Mouse (Mus musculus) liver, embryonic 14.5 days (tissue): ENCODE data around the gene Htra1. TPM values are rescaled to one million over a fixed set of nuclear protein-coding genes. Genes with fewer than 3 reads are reported as not detected.

Experiments
- ATAC-seq: fragments of 200-750 bp; cut with Nextera tagmentation; 2 replicates; pipeline ENCODE4 v1.8.0; 2017; ENCODE audit warnings: moderate number of reproducible peaks, mild to moderate bottlenecking, moderate library complexity; ENCODE audit not compliant: insufficient read depth
- DNase-seq, 3 experiments: peaks; one replicate each; pipeline ENCODE4 v3.0.0-alpha.2; 2012 to 2013; ENCODE audit warnings: low read depth in 3 of 3, low spot score in 3 of 3
- H3K27ac ChIP-seq: fragments of 300-500 bp; sonication (generic); 2 replicates; pipeline ENCODE4 v1.5.1; 2014; ENCODE audit warnings: moderate library complexity, mild to moderate bottlenecking, control low read depth, inconsistent platforms
- H3K27me3 ChIP-seq: fragments of 300-500 bp; sonication (generic); 2 replicates; pipeline ENCODE4 v1.6.1; 2014; ENCODE audit warnings: mild to moderate bottlenecking, low read length, moderate library complexity; ENCODE audit not compliant: control insufficient read depth, insufficient read depth
- H3K36me3 ChIP-seq: fragments of 300-500 bp; sonication (generic); replicated peaks from 2 replicates; pipeline ENCODE4 v1.6.1; 2014; ENCODE audit warnings: low read depth; ENCODE audit not compliant: control insufficient read depth, insufficient read depth
- H3K4me1 ChIP-seq, 2 experiments: fragments of 200-500 bp in 1 of 2; fragments of 300-500 bp in 1 of 2; sonication (generic) in 1 of 2; replicated peaks; 2 replicates each; pipeline ENCODE4 v1.6.1; 2012 to 2014; ENCODE audit warnings: antibody characterized with exemption in 1 of 2, inconsistent platforms in 1 of 2, low read length in 1 of 2; ENCODE audit not compliant: control insufficient read depth in 2 of 2, insufficient read depth in 2 of 2
- H3K4me2 ChIP-seq: fragments of 300-500 bp; sonication (generic); 2 replicates; pipeline ENCODE4 v1.6.1; 2014; ENCODE audit warnings: low read depth, mild to moderate bottlenecking, control low read depth, moderate library complexity
- H3K4me3 ChIP-seq, 2 experiments: fragments of 200-500 bp in 1 of 2; fragments of 300-500 bp in 1 of 2; sonication (generic) in 1 of 2; 2 replicates each; pipeline ENCODE4 v1.5.1; 2012 to 2014; ENCODE audit warnings: low read depth in 2 of 2, low read length in 2 of 2, mild to moderate bottlenecking in 2 of 2, control low read depth in 1 of 2, inconsistent platforms in 1 of 2, moderate library complexity in 1 of 2; ENCODE audit not compliant: insufficient read depth in 1 of 2
- H3K9ac ChIP-seq: fragments of 300-500 bp; sonication (generic); replicated peaks from 2 replicates; pipeline ENCODE4 v1.6.1; 2014; ENCODE audit warnings: mild to moderate bottlenecking, control low read depth, moderate library complexity
- H3K9me3 ChIP-seq: fragments of 300-500 bp; sonication (generic); 2 replicates; pipeline ENCODE4 v1.6.1; 2016; ENCODE audit warnings: low read length, mixed read lengths; ENCODE audit not compliant: control insufficient read depth
- CTCF ChIP-seq: IDR thresholded peaks from 2 replicates; pipeline ENCODE4 v1.5.1; 2016; ENCODE audit warnings: antibody characterized with exemption, low read depth, control low read depth
- EP300 ChIP-seq: IDR thresholded peaks from 2 replicates; pipeline ENCODE4 v1.6.1; 2016; ENCODE audit warnings: antibody characterized with exemption, low read depth
- WGBS: fragments of 180-500 bp; shearing (Covaris S2); extraction: QIAGEN DNeasy Blood & Tissue Kit; methylation state at CpG from one replicate; pipeline ENCODE4 v1.1.7; 2014; ENCODE audit not compliant: insufficient replicate concordance; 5-methylcytosine and 5-hydroxymethylcytosine counted together
- polyA plus RNA-seq, 2 experiments: library from polyadenylated mRNA; depleted of rRNA in 1 of 2; stranded (reverse) in 1 of 2; unstranded in 1 of 2; fragments of >200 nt; fragmentation: Nextera tagmentation in 1 of 2; extraction: Ambion mirVana in 1 of 2; gene quantifications; 2 replicates each; pipeline versions ENCODE4 v1.2.1 to v1.2.3; 2012 to 2014

Htra1 gene
- polyA plus RNA-seq, 2 experiments = 0.17 to 0.30 TPM

- WGBS = 88% methylated on average over 2 of the region's 2 CpGs
- no peak overlapping the region for H3K27ac ChIP-seq
- H3K4me3 ChIP-seq = no peak overlapping the region
- no peaks in the 10 kb centered on the region for H3K4me1 ChIP-seq
- H3K36me3 ChIP-seq = no peaks in the 10 kb centered on the region
- H3K4me2 ChIP-seq = no peak overlapping the region
- H3K9me3 ChIP-seq = no peaks in the 10 kb centered on the region
- no peaks in the 10 kb centered on the region for H3K27me3 ChIP-seq
- TF ChIP-seq EP300 (no peak), CTCF (no peak)
- no peak for DNase-seq
- ATAC-seq = no peak
- no peak overlapping the region for H3K9ac ChIP-seq
Observed at GRCm38 (mm10) chr7:131007221-131007620, 71.3 kb downstream of the Htra1 start.

- Histone ChIP-seq H3K4me2 (no peak overlapping the region), H3K36me3 (no peaks in the 10 kb centered on the region), H3K4me3 (no peak overlapping the region), H3K27ac (no peak overlapping the region), H3K27me3 (no peaks in the 10 kb centered on the region), H3K4me1 (no peaks in the 10 kb centered on the region), H3K9ac (no peak overlapping the region), H3K9me3 (no peaks in the 10 kb centered on the region)
- no peak for TF ChIP-seq EP300
- TF ChIP-seq CTCF = no peak
- WGBS = 60% methylated on average over 5 of the region's 5 CpGs
- DNase-seq = no peak
- no peak for ATAC-seq
Observed at GRCm38 (mm10) chr7:131009178-131009577, 73.3 kb downstream of the Htra1 start.

GRCm38 (mm10) chr7:131011901-131012300 is 76.0 kb downstream of the Htra1 start:
- no peaks in the 10 kb centered on the region for H3K4me1 ChIP-seq
- ATAC-seq (no peak), DNase-seq (no peak)
- no peak overlapping the region for H3K4me3 ChIP-seq
- no peak overlapping the region for H3K4me2 ChIP-seq
- H3K27me3 ChIP-seq = no peaks in the 10 kb centered on the region
- 37% methylated on average over 1 of the region's 1 CpGs for WGBS
- no peak overlapping the region for H3K27ac ChIP-seq
- H3K9ac ChIP-seq = no peak overlapping the region
- no peaks in the 10 kb centered on the region for H3K9me3 ChIP-seq
- H3K36me3 ChIP-seq = no peaks in the 10 kb centered on the region
- TF ChIP-seq EP300 (no peak), CTCF (no peak)

- Histone ChIP-seq H3K4me3 (no peak overlapping the region), H3K4me1 (no peaks in the 10 kb centered on the region), H3K36me3 (no peaks in the 10 kb centered on the region), H3K9me3 (no peaks in the 10 kb centered on the region), H3K27ac (no peak overlapping the region), H3K27me3 (no peaks in the 10 kb centered on the region), H3K4me2 (no peak overlapping the region), H3K9ac (no peak overlapping the region)
- no peak for DNase-seq
- no peak for TF ChIP-seq EP300
- TF ChIP-seq CTCF = no peak
- WGBS = 70% methylated on average over 2 of the region's 2 CpGs
- ATAC-seq = no peak
Observed at GRCm38 (mm10) chr7:131019181-131019580, 83.3 kb downstream of the Htra1 start.

- Histone ChIP-seq H3K9ac (no peak overlapping the region), H3K27ac (no peak overlapping the region)
- WGBS = 18% methylated on average over 1 of the region's 1 CpGs
Observed at GRCm38 (mm10) chr7:131024807-131025206, 88.9 kb downstream of the Htra1 start.

DNA sequence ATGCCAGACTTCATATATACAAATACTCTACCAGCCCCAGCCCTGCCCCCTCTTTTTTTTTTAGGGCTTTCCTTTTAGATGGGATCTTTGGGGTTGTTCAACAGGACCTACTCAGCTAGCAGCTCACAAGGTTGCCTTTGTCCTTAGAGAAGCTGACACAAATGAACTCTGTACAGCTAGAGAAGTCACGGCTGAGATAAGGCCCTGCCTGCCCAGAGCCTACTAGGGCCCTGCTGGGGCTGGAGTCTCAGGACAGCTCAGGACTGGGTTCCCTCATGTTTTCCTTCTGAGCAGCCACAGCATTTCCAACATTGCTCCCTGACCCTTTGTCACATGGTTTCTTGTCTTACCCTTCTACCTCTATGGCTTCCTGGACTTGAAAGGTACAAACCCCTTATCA is 91.6 kb downstream of the Htra1 start:
- WGBS = 33% methylated on average over 1 of the region's 1 CpGs
- H3K27ac ChIP-seq = no peak overlapping the region
- no peaks in the 10 kb centered on the region for H3K9me3 ChIP-seq
- no peak for DNase-seq
- no peak overlapping the region for H3K9ac ChIP-seq
- no peaks in the 10 kb centered on the region for H3K4me1 ChIP-seq
- H3K36me3 ChIP-seq = no peaks in the 10 kb centered on the region
- no peak overlapping the region for H3K4me2 ChIP-seq
- no peak overlapping the region for H3K4me3 ChIP-seq
- ATAC-seq = no peak
- H3K27me3 ChIP-seq = no peaks in the 10 kb centered on the region
- TF ChIP-seq EP300 = no peak
- TF ChIP-seq CTCF = no peak

More at GRCm38 (mm10) chr7:131024807-131025206, 88.9 kb downstream of the Htra1 start:
- Histone ChIP-seq H3K36me3 (no peaks in the 10 kb centered on the region), H3K9me3 (no peaks in the 10 kb centered on the region), H3K27me3 (no peaks in the 10 kb centered on the region), H3K4me1 (no peaks in the 10 kb centered on the region), H3K4me2 (no peak overlapping the region), H3K4me3 (no peak overlapping the region)
- no peak for TF ChIP-seq CTCF
- TF ChIP-seq EP300 = no peak
- ATAC-seq (no peak), DNase-seq (no peak)
